Mouse (Mus musculus) MEL (cell line): ENCODE data around the gene Esrra. TPM values are rescaled to one million over a fixed set of nuclear protein-coding genes. Genes with fewer than 3 reads are reported as not detected.

ENCODE experiments used
- DNase-seq: peaks from one replicate; pipeline ENCODE4 v3.0.0; 2011; ENCODE audit warnings: low read depth, low spot score
- H3K27ac ChIP-seq: 2 replicates; pipeline ENCODE4 v1.5.1; 2012; ENCODE audit warnings: low read depth, mild to moderate bottlenecking, control low read depth, low read length, moderate library complexity; ENCODE audit not compliant: control insufficient read depth
- H3K27me3 ChIP-seq, 2 experiments: fragments of 150-350 bp in 1 of 2; sonication (generic) in 1 of 2; 2 replicates each; pipeline ENCODE4 v1.6.1; 2012; ENCODE audit warnings: low read length in 2 of 2, mild to moderate bottlenecking in 2 of 2, improper control_type of control experiment in 1 of 2, moderate library complexity in 1 of 2; ENCODE audit not compliant: insufficient read depth in 2 of 2, control insufficient read depth in 1 of 2
- H3K36me3 ChIP-seq, 2 experiments: 2 replicates each; pipeline ENCODE4 v1.6.1; 2012 to 2014; ENCODE audit warnings: low read length in 2 of 2, improper control_type of control experiment in 1 of 2, inconsistent platforms in 1 of 2, mild to moderate bottlenecking in 1 of 2; ENCODE audit not compliant: insufficient read depth in 2 of 2, control insufficient read depth in 1 of 2
- H3K4me1 ChIP-seq, 2 experiments: fragments of 150-350 bp in 1 of 2; sonication (generic) in 1 of 2; 2 replicates each; pipeline ENCODE4 v1.6.1; 2012; ENCODE audit warnings: low read length in 2 of 2, improper control_type of control experiment in 1 of 2, mild to moderate bottlenecking in 1 of 2; ENCODE audit not compliant: insufficient read depth in 2 of 2, control insufficient read depth in 1 of 2
- H3K4me3 ChIP-seq, 2 experiments: fragments of 150-350 bp in 1 of 2; sonication (generic) in 1 of 2; 2 replicates each; pipeline ENCODE4 v1.5.1; 2012; ENCODE audit warnings: low read depth in 2 of 2, low read length in 2 of 2, mild to moderate bottlenecking in 2 of 2, moderate library complexity in 2 of 2, control low read depth in 1 of 2, improper control_type of control experiment in 1 of 2; ENCODE audit not compliant: control insufficient read depth in 1 of 2, insufficient read depth in 1 of 2
- H3K79me2 ChIP-seq: 2 replicates; pipeline ENCODE4 v1.6.1; 2012; ENCODE audit warnings: mild to moderate bottlenecking, low read length, moderate library complexity; ENCODE audit not compliant: control insufficient read depth, poor library complexity, insufficient read depth
- H3K9ac ChIP-seq: 2 replicates; pipeline ENCODE4 v1.6.1; 2012; ENCODE audit warnings: low read depth, mild to moderate bottlenecking, control low read depth, low read length, moderate library complexity; ENCODE audit not compliant: control insufficient read depth, poor library complexity, severe bottlenecking
- H3K9me3 ChIP-seq: fragments of 150-350 bp; sonication (generic); replicated peaks from 2 replicates; pipeline ENCODE4 v1.6.1; 2012; ENCODE audit warnings: mild to moderate bottlenecking, low read length, improper control_type of control experiment, moderate library complexity; ENCODE audit not compliant: insufficient read depth
- CHD1 ChIP-seq: IDR thresholded peaks from 2 replicates; pipeline ENCODE4 v1.6.1; 2012; ENCODE audit warnings: low read depth, mild to moderate bottlenecking, inconsistent platforms, low read length, improper control_type of control experiment
- CHD2 ChIP-seq: IDR thresholded peaks from 2 replicates; pipeline ENCODE4 v1.6.1; 2011; ENCODE audit warnings: low read length, improper control_type of control experiment
- E2F4 ChIP-seq: IDR thresholded peaks from 2 replicates; pipeline ENCODE4 v1.6.1; 2011; ENCODE audit warnings: low read depth, low read length, improper control_type of control experiment, borderline replicate concordance
- EP300 ChIP-seq, 2 experiments: IDR thresholded peaks; 2 replicates each; pipeline ENCODE4 v1.6.1; 2011; ENCODE audit warnings: improper control_type of control experiment in 2 of 2, low read length in 2 of 2, low read depth in 1 of 2, mild to moderate bottlenecking in 1 of 2
- HCFC1 ChIP-seq: IDR thresholded peaks from 2 replicates; pipeline ENCODE4 v1.6.1; 2012; ENCODE audit warnings: low read depth, mild to moderate bottlenecking, inconsistent platforms, low read length, improper control_type of control experiment, moderate library complexity
- JUND ChIP-seq: IDR thresholded peaks from 2 replicates; pipeline ENCODE4 v1.6.1; 2011; ENCODE audit warnings: low read depth, mild to moderate bottlenecking, improper control_type of control experiment, low read length
- KAT2A ChIP-seq: conservative IDR thresholded peaks from 2 replicates; pipeline ENCODE4 v1.6.1; 2012; ENCODE audit warnings: low read depth, low read length, improper control_type of control experiment, inconsistent platforms
- MAFK ChIP-seq: IDR thresholded peaks from 2 replicates; pipeline ENCODE4 v1.6.1; 2011; ENCODE audit warnings: low read depth, mild to moderate bottlenecking, low read length, improper control_type of control experiment, borderline replicate concordance
- MAX ChIP-seq: IDR thresholded peaks from 2 replicates; pipeline ENCODE4 v1.6.1; 2011; ENCODE audit warnings: low read length, improper control_type of control experiment
- MAZ ChIP-seq: IDR thresholded peaks from 2 replicates; pipeline ENCODE4 v1.6.1; 2012; ENCODE audit warnings: low read depth, mild to moderate bottlenecking, inconsistent platforms, low read length, improper control_type of control experiment
- MXI1 ChIP-seq: IDR thresholded peaks from 2 replicates; pipeline ENCODE4 v1.6.1; 2011; ENCODE audit warnings: mild to moderate bottlenecking, low read depth, low read length, improper control_type of control experiment
- MYB ChIP-seq: IDR thresholded peaks from 2 replicates; pipeline ENCODE4 v1.6.1; 2011; ENCODE audit warnings: mild to moderate bottlenecking, low read depth, low read length, improper control_type of control experiment
- MYC ChIP-seq: IDR thresholded peaks from 2 replicates; pipeline ENCODE4 v1.6.1; 2011; ENCODE audit warnings: low read depth, mild to moderate bottlenecking, low read length, improper control_type of control experiment, moderate library complexity
- POLR2A ChIP-seq, 2 experiments: IDR thresholded peaks; 2 replicates each; pipeline ENCODE4 v1.6.1; 2011 to 2012; ENCODE audit warnings: low read length in 2 of 2, mild to moderate bottlenecking in 2 of 2, control low read depth in 1 of 2, improper control_type of control experiment in 1 of 2, low read depth in 1 of 2, moderate library complexity in 1 of 2; ENCODE audit not compliant: control insufficient read depth in 1 of 2, insufficient read depth in 1 of 2, poor library complexity in 1 of 2
- RAD21 ChIP-seq: IDR thresholded peaks from 2 replicates; pipeline ENCODE4 v1.6.1; 2011; ENCODE audit warnings: mild to moderate bottlenecking, low read depth, low read length, improper control_type of control experiment
- SIN3A ChIP-seq: IDR thresholded peaks from 2 replicates; pipeline ENCODE4 v1.6.1; 2012; ENCODE audit warnings: low read length, improper control_type of control experiment, inconsistent platforms
- SMC3 ChIP-seq: IDR thresholded peaks from 2 replicates; pipeline ENCODE4 v1.6.1; 2011; ENCODE audit warnings: low read depth, low read length, improper control_type of control experiment
- TBP ChIP-seq: IDR thresholded peaks from 2 replicates; pipeline ENCODE4 v1.8.0; 2011; ENCODE audit warnings: low read depth, low read length, improper control_type of control experiment
- USF1 ChIP-seq: IDR thresholded peaks from 2 replicates; pipeline ENCODE4 v1.6.1; 2014; ENCODE audit warnings: low read depth, mild to moderate bottlenecking, inconsistent platforms, low read length, improper control_type of control experiment, moderate library complexity
- ZC3H11A ChIP-seq: IDR thresholded peaks from 2 replicates; pipeline ENCODE4 v1.6.1; 2012; ENCODE audit warnings: low read depth, mild to moderate bottlenecking, inconsistent platforms, low read length, improper control_type of control experiment
- ZKSCAN1 ChIP-seq: IDR thresholded peaks from 2 replicates; pipeline ENCODE4 v1.6.1; 2012; ENCODE audit warnings: low read depth, mild to moderate bottlenecking, inconsistent platforms, low read length, improper control_type of control experiment, moderate library complexity
- ZNF384 ChIP-seq: IDR thresholded peaks from 2 replicates; pipeline ENCODE4 v1.6.1; 2012; ENCODE audit warnings: low read depth, mild to moderate bottlenecking, inconsistent platforms, low read length, improper control_type of control experiment
- polyA plus RNA-seq, 2 experiments: library from polyadenylated mRNA; stranded (reverse) in 1 of 2; unstranded in 1 of 2; fragments of >175 nt in 1 of 2; fragments of >200 nt in 1 of 2; gene quantifications; 2 replicates each; pipeline versions ENCODE4 v1.2.1 to v1.2.4; 2012; ENCODE audit warnings: low replicate concordance in 2 of 2, low read depth in 1 of 2; ENCODE audit not compliant: insufficient read length in 2 of 2, insufficient read depth in 1 of 2, missing spikeins in 1 of 2
- total RNA-seq: library from RNA; depleted of rRNA; stranded (reverse); fragments of 300-350 nt; gene quantifications from 2 replicates; pipeline ENCODE4 v1.2.3, GENCODE M21; 2012

The Esrra gene
- total and polyA plus RNA-seq, 3 experiments, result 32.5 to 40.9 TPM; not detected in 1

DNA sequence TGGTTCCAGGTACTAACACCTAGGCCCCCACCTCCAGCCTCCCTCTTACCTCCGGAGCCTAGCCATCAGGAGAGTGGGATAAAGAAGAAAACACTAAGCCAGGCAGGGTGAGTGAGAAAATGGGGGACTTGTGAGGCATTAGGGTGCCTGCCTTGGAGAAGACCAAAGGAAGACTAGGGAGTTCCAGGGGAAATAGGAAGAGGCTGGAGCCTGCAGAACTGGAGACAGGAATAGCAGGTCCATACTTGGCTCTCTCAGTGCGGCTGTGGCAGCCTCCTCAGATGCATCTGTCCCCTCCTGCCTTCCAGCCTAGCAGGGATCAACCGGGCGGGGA is 11.5 kb upstream of the Esrra start:
- H3K27me3 ChIP-seq, result no peaks in the 10 kb centered on the region
- H3K9me3 ChIP-seq, result no peaks in the 10 kb centered on the region
- H3K27ac ChIP-seq, result no peak overlapping the region
- H3K4me3 ChIP-seq, result no peak overlapping the region
- no peaks in the 10 kb centered on the region for H3K36me3 ChIP-seq
- H3K4me1 ChIP-seq, result no peaks in the 10 kb centered on the region
- no peak overlapping the region for H3K9ac ChIP-seq
- no peak for DNase-seq
- TF ChIP-seq MYC (no peak), CHD2 (no peak), MAFK (no peak), USF1 (no peak), HCFC1 (no peak), ZNF384 (no peak), MAZ (no peak), MYB (no peak), MAX (no peak), RAD21 (no peak), CHD1 (no peak), SIN3A (no peak), POLR2A (IDR thresholded peaks at IDR 0.05; ENCODE audit: control insufficient read depth in 1 of 2, insufficient read depth in 1 of 2, low read depth in 1 of 2, low read length in 2 of 2, poor library complexity in 1 of 2) (no peak), KAT2A (no peak), SMC3 (no peak), E2F4 (no peak), ZC3H11A (no peak), TBP (no peak)
- H3K79me2 ChIP-seq, result no peaks in the 10 kb centered on the region

DNA sequence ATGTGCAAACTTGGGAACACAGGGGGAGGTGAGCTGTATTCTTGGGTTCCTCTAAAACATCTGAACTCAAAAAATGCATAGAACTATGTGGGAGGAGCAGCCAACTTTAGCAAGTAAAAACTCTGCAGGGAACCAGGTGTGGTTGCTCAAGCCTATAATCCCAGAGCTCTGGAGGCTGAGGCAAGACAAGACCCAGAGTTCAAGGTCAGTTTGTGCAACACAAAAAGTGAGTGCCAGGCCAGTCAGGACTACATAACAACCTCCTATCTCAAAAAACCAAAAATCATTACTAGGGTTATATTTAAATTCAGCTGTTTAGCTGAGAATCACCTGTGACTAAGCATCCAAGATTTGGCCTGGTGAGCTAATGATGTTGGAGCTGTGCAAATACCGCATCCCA is 10.4 kb upstream of the Esrra start:
- no peaks in the 10 kb centered on the region for H3K79me2 ChIP-seq
- no peaks in the 10 kb centered on the region for H3K36me3 ChIP-seq
- no peak for DNase-seq
- no peaks in the 10 kb centered on the region for H3K4me1 ChIP-seq
- no peak overlapping the region for H3K4me3 ChIP-seq
- TF ChIP-seq E2F4 (no peak), JUND (no peak), MAX (no peak), EP300 (IDR thresholded peaks at IDR 0.05; ENCODE audit: low read depth in 1 of 2, low read length in 2 of 2) (no peak), MXI1 (no peak), SMC3 (no peak), ZKSCAN1 (no peak)
- TF ChIP-seq, all 39 proteins: peak for 0
- Histone ChIP-seq H3K27ac (no peak overlapping the region), H3K27me3 (no peaks in the 10 kb centered on the region), H3K9me3 (no peaks in the 10 kb centered on the region), H3K9ac (no peak overlapping the region)
